Mouse (Mus musculus): ENCODE data around the gene Tnni1. TPM values are rescaled to one million over a fixed set of nuclear protein-coding genes. Genes with fewer than 3 reads are reported as not detected.

Gene Tnni1
- polyA plus RNA-seq, 1 experiment from 2014 or later: 8.8 TPM

DNA sequence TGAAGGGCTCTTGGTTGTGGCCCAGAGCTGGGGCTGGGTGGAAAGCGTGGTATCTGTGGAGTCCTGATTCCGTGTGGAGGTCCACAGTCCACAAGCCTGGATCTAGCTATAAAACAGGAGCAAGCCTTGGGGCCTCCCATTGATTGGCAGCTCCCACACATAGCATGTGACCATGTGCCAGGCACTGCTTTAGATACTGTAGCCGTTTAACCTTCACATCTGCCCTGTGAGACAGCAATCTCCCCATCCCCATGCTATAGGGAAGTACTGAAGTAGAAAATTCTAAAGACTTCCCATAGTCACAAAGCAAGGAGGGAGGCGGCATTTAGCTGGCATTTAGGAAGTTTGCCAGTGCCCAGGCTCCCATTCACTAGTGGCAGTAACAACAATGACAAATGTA is 33.8 kb downstream of the Tnni1 start:
- 0 out of 2 replicates have a peak overlapping the region, but pooled peaks have one; percentile 3 for H3K4me2 ChIP-seq
- peaks cover 14% of the 10 kb centered on the region; the same call in 1 of the 2 replicates for H3K27me3 ChIP-seq (replicated peaks)
- no peak overlapping the region for H3K9ac ChIP-seq
- no peak overlapping the region for H3K4me3 ChIP-seq (replicated peaks)
- H3K36me3 ChIP-seq: no peaks in the 10 kb centered on the region
- peak; percentile 28; the same call in 1 of the 2 replicates for ATAC-seq (ENCODE audit: insufficient read depth, low FRiP score, low read depth)
- peak overlapping the region; percentile 86 for H3K27ac ChIP-seq
- no peaks in the 10 kb centered on the region for H3K9me3 ChIP-seq
- WGBS: 68% methylated on average over 4 of the region's 4 CpGs
- peaks cover 16% of the 10 kb centered on the region; the same call in 1 of the 2 replicates for H3K4me1 ChIP-seq

GRCm38 (mm10) chr1:135813687-135814395 is 34.6 kb downstream of the Tnni1 start:
- Histone ChIP-seq H3K27me3 (replicated peaks) (peaks cover 18% of the 10 kb centered on the region; the same call in 1 of the 2 replicates), H3K27ac (peak overlapping the region; percentile 86), H3K4me1 (peaks cover 22% of the 10 kb centered on the region; the same call in 1 of the 2 replicates), H3K9me3 (no peaks in the 10 kb centered on the region), H3K4me3 (replicated peaks) (no peak overlapping the region), H3K9ac (no peak overlapping the region), H3K4me2 (no peak overlapping the region), H3K36me3 (no peaks in the 10 kb centered on the region)
- 75% methylated on average over 5 of the region's 5 CpGs for WGBS
- ATAC-seq (ENCODE audit: insufficient read depth, low FRiP score, low read depth): no peak

- Histone ChIP-seq H3K27me3 (replicated peaks) (peaks cover 22% of the 10 kb centered on the region; the same call in 1 of the 2 replicates), H3K36me3 (no peaks in the 10 kb centered on the region), H3K4me2 (no peak overlapping the region), H3K4me3 (replicated peaks) (no peak overlapping the region), H3K4me1 (peaks cover 25% of the 10 kb centered on the region; the same call in 1 of the 2 replicates), H3K27ac (no peak overlapping the region), H3K9ac (no peak overlapping the region), H3K9me3 (no peaks in the 10 kb centered on the region)
- no peak for ATAC-seq (ENCODE audit: insufficient read depth, low FRiP score, low read depth)
- WGBS: 73% methylated on average over 5 of the region's 5 CpGs
Observed at GRCm38 (mm10) chr1:135814531-135814930, 35.3 kb downstream of the Tnni1 start.

DNA sequence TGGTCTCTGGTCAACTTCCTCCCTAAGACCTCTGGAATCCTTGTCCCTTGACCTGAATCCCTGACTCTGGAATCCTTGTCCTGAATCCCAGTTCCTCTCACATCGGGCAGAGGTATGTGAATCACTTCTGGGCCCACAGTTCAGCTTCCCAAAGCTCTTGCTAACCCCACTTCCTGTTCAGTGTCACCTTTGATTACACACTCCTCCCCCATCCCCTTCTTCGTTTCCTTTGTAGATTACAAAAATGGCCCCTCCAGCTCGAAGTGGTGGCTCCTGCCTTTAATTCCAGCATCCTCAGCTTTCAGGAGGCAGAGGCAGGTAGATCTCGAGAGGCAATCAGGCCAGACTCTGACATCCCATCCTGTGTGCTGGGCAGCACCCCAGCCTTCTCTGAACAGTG is 38.4 kb downstream of the Tnni1 start:
- WGBS: 51% methylated on average over 4 of the region's 4 CpGs
- Histone ChIP-seq H3K36me3 (no peaks in the 10 kb centered on the region), H3K4me3 (replicated peaks) (no peak overlapping the region), H3K9ac (no peak overlapping the region), H3K27ac (no peak overlapping the region), H3K4me1 (peaks cover 24% of the 10 kb centered on the region), H3K4me2 (peak overlapping the region; percentile 90; the same call in 1 of the 2 replicates), H3K27me3 (replicated peaks) (peaks cover 30% of the 10 kb centered on the region), H3K9me3 (no peaks in the 10 kb centered on the region)
- no peak for ATAC-seq (ENCODE audit: insufficient read depth, low FRiP score, low read depth)

DNA sequence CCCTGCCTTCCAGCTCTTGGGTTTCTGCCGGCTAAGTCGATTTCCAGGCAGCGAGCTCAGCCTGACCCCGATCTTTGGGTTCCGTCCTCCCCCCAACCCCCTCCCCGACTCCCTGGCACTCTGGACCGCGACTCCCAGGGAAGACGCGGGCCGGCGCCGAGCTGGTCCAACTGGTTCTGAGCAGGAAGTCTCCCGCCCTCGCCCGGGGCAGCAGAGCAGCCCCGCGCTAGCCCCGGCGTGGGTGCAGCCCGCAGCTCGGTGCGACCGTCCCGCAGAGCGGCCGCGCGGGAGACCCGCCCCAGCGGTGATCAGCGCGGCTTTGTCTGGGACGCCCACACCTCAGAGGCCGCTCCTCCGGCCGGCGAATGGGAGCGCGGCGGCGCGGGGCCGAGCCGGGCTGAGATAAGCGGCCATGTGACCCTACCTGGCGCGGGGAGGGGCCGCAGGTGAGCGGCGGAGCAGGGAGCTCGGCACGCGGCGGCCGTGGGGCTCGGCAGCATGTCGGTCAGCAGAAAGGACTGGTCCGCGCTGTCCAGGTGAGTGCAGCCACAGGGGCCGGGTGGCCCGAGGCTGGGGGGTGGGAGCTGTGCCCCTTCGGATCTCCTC is 39.4 kb downstream of the Tnni1 start, which contains the start of gene Lad1:
Gene Lad1 (plus strand): TSS at position 118 of the 606 bp plus-strand sequence.
- peak within 1 kb of the TSS; percentile 30; the same call in 1 of the 2 replicates for H3K9ac ChIP-seq
- under 1% methylated on average over 57 of the region's 63 CpGs for WGBS
- peak within 1 kb of the TSS; percentile 90 for H3K4me2 ChIP-seq
- no peaks in the 10 kb centered on the region for H3K36me3 ChIP-seq
- peak within 1 kb of the TSS; percentile 86 for H3K27ac ChIP-seq
- H3K9me3 ChIP-seq: no peaks in the 10 kb centered on the region
- peaks cover 30% of the 10 kb centered on the region for H3K27me3 ChIP-seq (replicated peaks)
- ATAC-seq (ENCODE audit: insufficient read depth, low FRiP score, low read depth): peak; percentile 84
- H3K4me3 ChIP-seq (replicated peaks): peak within 1 kb of the TSS; percentile 54
- H3K4me1 ChIP-seq: peaks cover 22% of the 10 kb centered on the region

DNA sequence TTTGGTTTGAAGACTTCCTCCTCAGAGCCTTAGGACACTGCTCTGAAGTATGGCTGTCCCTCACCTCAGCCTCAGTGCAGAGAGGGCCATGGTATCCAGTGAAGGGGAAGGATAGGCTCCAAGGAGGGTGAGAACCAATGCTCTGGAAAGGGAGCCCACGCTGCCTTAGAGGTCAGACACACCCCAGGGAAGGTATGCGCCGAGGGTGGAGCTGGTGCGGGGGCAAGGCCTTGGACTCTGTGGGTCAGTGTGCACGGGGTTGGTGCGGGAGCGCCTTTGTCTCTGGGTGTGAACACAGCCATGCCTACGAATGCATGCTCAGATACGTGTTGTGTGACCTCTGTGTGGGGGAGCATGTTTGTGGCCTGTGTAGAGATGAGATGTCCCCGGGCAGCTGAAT is 40.8 kb downstream of the Tnni1 start:
- Histone ChIP-seq H3K4me1 (peaks cover 22% of the 10 kb centered on the region; the same call in 1 of the 2 replicates), H3K36me3 (no peaks in the 10 kb centered on the region), H3K27me3 (replicated peaks) (peaks cover 30% of the 10 kb centered on the region), H3K9ac (no peak overlapping the region; the same call in 1 of the 2 replicates), H3K4me2 (peak overlapping the region; percentile 90), H3K27ac (peak overlapping the region; percentile 86), H3K4me3 (replicated peaks) (peak overlapping the region; percentile 54), H3K9me3 (no peaks in the 10 kb centered on the region)
- peak; percentile 47 for ATAC-seq (ENCODE audit: insufficient read depth, low FRiP score, low read depth)
- 66% methylated on average over 10 of the region's 10 CpGs for WGBS

DNA sequence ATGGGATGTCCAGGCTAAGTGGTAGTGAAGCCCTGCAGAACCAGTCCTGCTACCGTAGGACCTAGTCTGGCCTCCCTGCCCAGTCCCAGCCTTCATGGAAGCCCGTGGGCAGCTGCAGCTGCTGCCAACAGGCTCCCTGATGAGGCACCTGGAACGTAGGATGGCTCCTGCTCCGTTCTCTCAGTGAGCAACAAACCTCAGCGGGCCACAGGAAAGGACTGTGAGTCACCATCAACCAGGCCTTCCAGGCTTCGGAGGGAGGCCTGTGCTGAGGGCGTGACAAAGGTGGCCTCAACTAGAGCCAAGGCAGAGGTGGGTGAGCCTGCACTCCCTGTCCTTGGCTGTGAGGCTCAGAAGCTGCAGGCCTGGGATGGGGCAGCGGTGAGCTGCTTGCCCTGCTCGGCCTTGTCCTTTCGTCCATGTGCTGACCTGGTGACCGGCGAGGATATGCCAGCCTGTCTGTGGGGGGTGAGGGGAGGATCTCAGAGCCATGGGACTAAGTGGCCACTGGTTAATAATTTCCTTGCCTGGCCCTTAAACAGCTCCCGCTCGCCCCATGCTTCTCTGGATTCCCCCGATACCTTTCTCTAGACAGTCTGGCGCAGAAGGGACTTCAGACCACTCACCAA is 41.6 kb downstream of the Tnni1 start:
- H3K4me3 ChIP-seq (replicated peaks): peak overlapping the region; percentile 54
- H3K27me3 ChIP-seq (replicated peaks): peaks cover 30% of the 10 kb centered on the region
- H3K9ac ChIP-seq: no peak overlapping the region
- peak overlapping the region; percentile 90 for H3K4me2 ChIP-seq
- H3K4me1 ChIP-seq: peaks cover 22% of the 10 kb centered on the region; the same call in 1 of the 2 replicates
- peak overlapping the region; percentile 86 for H3K27ac ChIP-seq
- peak; percentile 24; the same call in 1 of the 2 replicates for ATAC-seq (ENCODE audit: insufficient read depth, low FRiP score, low read depth)
- no peaks in the 10 kb centered on the region for H3K9me3 ChIP-seq
- H3K36me3 ChIP-seq: no peaks in the 10 kb centered on the region
- 66% methylated on average over 16 of the region's 16 CpGs for WGBS

DNA sequence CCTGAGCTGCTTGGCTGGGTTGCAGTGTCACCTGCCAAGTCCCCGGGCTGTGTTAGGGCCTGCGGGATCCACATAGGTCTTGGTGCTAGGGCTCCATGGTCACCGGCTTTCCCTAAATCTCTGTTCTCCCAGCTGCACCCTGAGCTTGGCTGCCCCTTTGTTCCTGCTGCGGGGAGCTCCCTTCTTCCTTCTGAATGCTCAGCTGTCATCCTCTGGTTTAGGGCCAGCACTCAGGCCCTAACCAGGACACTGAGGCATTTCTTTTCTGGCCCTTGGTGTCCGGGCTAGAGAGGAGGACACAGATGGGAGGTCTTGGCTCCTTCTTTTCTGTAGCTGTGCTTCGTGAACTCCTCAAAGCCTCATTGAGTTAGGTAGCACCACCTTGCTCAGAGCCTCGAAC is 42.5 kb downstream of the Tnni1 start:
- ATAC-seq (ENCODE audit: insufficient read depth, low FRiP score, low read depth): no peak
- Histone ChIP-seq H3K9me3 (no peaks in the 10 kb centered on the region), H3K27me3 (replicated peaks) (peaks cover 26% of the 10 kb centered on the region), H3K27ac (peak overlapping the region; percentile 49), H3K9ac (no peak overlapping the region), H3K4me1 (peaks cover 22% of the 10 kb centered on the region; the same call in 1 of the 2 replicates), H3K4me2 (peak overlapping the region; percentile 90), H3K4me3 (replicated peaks) (peak overlapping the region; percentile 9; the same call in 1 of the 2 replicates), H3K36me3 (no peaks in the 10 kb centered on the region)
- 77% methylated on average over 7 of the region's 7 CpGs for WGBS

GRCm38 (mm10) chr1:135828918-135829317 is 49.7 kb downstream of the Tnni1 start:
- H3K4me2 ChIP-seq: no peak overlapping the region
- 22% methylated on average over 1 of the region's 1 CpGs for WGBS
- H3K27me3 ChIP-seq (replicated peaks): no peaks in the 10 kb centered on the region
- no peak overlapping the region for H3K27ac ChIP-seq
- no peak for ATAC-seq (ENCODE audit: insufficient read depth, low FRiP score, low read depth)
- no peaks in the 10 kb centered on the region for H3K36me3 ChIP-seq
- no peaks in the 10 kb centered on the region for H3K4me1 ChIP-seq
- H3K9ac ChIP-seq: no peak overlapping the region
- H3K9me3 ChIP-seq: no peaks in the 10 kb centered on the region
- no peak overlapping the region for H3K4me3 ChIP-seq (replicated peaks)

DNA sequence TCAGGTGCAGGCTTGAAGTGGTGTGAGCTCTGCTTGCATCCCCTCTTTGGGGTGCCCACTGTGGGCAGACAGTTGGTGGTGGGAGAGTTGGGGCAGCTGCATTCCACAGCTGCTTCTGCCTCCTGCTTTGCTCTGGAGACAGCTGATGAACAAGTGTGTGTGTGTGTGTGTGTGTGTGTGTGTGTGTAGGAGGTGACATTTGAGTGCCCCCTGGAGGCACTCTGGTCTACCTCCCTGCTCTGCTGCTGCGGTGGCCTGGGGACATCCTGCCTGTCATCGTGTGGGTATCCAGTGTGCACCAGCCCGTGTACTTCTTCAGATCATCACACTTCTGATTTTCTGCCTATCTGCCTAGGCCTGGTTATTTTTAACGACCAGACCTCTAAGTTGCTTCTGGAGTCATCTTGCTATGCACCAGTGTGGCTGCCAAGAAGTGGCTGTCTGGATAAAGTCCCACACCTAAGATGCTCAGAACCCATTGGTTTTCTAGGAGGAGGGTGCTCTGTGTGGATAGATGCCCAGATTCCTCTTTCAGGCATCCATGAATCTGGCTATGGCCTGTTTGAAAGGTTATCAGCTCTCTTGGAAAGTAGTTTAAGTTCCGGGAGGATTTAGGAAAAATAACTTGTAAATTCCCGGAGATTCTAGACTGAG is 55.1 kb downstream of the Tnni1 start:
- Histone ChIP-seq H3K9me3 (no peaks in the 10 kb centered on the region), H3K9ac (no peak overlapping the region), H3K4me1 (peaks cover 4% of the 10 kb centered on the region; the same call in 1 of the 2 replicates), H3K4me2 (no peak overlapping the region), H3K36me3 (no peaks in the 10 kb centered on the region), H3K27me3 (replicated peaks) (no peaks in the 10 kb centered on the region), H3K4me3 (replicated peaks) (no peak overlapping the region), H3K27ac (no peak overlapping the region)
- no peak for ATAC-seq (ENCODE audit: insufficient read depth, low FRiP score, low read depth)
- 59% methylated on average over 6 of the region's 6 CpGs for WGBS

DNA sequence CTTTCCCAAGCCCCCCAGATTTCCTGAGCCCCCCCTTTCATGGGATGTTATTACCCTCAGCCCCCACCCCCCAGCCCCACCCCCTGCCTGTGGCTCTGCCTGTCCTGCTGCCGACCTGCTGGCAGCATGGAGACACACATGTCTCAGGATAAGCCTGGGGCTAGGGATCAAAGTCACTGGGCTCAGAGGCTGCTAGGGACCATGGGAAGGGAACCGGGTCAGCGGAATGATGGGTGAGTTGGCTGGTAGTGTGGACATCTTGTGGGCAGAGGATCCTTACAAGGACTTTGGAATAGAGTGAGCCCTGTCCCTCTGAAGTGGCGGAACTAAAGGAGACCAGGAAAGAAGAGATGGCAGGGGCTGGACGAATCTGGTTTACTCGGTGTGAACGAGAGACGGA is 55.7 kb downstream of the Tnni1 start:
- H3K4me3 ChIP-seq (replicated peaks): no peak overlapping the region
- no peaks in the 10 kb centered on the region for H3K27me3 ChIP-seq (replicated peaks)
- no peak overlapping the region for H3K4me2 ChIP-seq
- no peaks in the 10 kb centered on the region for H3K9me3 ChIP-seq
- H3K9ac ChIP-seq: no peak overlapping the region
- H3K36me3 ChIP-seq: no peaks in the 10 kb centered on the region
- no peak for ATAC-seq (ENCODE audit: insufficient read depth, low FRiP score, low read depth)
- peaks cover 4% of the 10 kb centered on the region; the same call in 1 of the 2 replicates for H3K4me1 ChIP-seq
- H3K27ac ChIP-seq: no peak overlapping the region
- 78% methylated on average over 8 of the region's 8 CpGs for WGBS
